Mouse (Mus musculus) right cerebral cortex, postnatal 10 days (tissue): Measurements from ENCODE around the gene Slc15a1.
A peak's percentile ranks its signal among the peaks of the same experiment; 100 is the strongest.

Source experiments
- DNase-seq, 2 experiments: peaks; one replicate each; pipeline ENCODE4 v3.0.0; 2021; ENCODE audit warnings: low spot score in 2 of 2

The Slc15a1 gene

DNA sequence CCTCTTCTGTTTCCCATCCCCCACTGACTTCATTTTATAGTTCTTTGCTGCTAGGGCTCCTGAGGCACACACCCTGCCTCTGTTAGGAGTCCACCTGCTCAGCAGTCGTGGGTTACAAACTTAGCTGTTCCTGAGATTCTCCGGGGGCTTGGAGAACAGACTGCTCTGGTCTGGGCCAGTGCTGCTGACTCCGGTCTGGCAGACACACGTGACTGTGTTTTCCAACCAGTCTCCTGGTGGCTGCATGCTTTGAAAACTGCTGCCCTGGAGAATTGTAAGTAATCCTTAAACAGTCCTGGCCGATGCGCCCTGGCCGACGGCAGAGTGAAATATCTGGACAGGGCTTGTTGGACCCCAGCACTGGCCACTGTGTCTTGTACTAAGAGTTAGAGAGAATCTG lies 12.7 kb downstream of the Slc15a1 start:
- DNase-seq: no peak

DNA sequence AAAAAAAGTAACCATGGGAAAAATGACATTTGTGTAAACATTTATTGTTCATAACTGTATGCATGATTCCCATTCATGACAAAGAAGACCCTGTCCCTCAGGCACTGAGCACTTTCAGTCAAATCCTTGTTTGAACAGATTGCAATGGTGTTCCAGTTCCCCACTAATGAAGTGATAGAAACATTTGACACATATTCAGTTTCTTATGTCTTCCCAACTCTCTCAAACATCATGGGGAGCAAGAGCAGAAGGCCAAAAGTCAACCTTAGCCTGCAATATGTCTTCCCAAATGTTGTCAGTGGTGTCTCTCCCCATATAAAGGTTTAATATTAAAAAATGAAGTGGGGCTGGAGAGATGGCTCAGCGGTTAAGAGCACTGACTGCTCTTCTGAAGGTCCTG lies 19.3 kb downstream of the Slc15a1 start:
- no peak for DNase-seq

DNA sequence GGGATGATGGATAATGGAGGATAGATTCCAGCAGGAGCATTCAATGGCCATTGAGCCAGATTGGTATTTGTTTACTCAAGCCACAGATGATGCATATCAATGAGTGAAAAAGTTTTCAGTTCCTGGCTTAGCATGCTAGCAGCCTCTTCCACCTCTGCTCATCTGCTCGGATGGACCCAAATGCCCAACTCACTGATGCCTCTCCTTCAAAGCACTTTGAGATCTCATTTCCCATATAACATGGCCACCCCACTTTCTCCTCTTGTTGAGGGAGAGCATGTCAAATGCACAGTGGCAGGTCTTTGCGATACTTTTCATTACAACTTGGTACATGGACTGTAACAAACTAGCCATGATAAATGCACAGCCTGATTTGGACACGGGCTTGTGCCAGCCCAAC lies 20.6 kb downstream of the Slc15a1 start:
- DNase-seq: no peak

DNA sequence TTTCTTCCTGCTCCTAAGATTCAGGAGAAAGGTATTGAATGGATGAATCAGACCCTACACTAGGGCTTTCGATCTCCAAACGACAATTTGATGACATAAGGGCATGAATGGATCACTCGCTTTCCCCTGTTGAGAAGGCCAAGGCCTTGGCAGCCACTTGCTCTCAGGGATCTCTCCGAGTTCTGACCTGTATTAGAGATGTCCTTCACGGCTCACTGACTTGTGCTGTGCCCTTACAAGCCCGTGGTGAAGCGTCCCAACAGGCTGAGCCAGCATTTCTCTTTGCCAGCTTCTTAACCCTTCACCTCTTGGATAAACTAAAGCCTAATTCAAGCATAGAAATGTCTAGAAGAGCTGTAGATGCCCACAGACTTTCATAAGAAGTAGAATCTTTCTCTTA lies 22.9 kb downstream of the Slc15a1 start:
- no peak for DNase-seq

DNA sequence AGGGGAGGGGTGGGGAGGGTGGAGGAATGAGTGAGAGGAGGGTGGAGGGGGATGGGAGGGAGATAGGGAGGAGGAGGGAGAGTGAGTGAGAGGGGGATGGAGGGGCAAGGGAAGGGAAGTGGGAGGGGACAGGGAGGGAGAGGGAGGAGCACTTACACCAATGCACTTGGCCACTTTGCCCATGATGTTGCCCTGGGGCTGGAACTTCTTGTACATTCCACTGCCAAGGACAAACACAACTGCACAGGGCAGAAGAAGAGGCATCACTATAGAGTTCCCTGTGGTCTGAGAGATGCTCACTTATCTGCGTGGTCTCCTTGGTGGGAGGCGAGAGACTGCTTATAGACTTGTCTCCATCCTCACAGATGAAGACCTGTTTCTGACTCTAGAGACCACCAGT lies 23.5 kb downstream of the Slc15a1 start:
- DNase-seq: no peak

DNA sequence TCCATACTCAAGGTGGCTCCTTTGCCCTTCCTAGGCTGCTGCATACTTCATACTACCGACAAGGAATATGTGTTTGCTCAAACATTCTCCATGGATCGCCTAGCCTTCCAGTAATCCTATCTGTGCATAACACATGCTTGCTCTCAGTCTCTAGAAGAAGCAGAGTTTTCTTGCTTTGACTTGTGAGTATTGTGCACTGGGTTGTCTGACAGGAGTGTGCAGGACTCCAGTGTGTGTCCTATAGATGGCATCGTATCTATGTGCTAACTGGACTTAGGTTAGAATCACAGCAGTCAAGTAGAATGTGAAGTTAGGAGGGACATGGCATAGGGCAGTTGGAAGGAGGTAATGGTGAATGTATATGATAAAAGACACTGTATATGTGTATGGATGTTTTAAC lies 26.0 kb downstream of the Slc15a1 start:
- DNase-seq: no peak

DNA sequence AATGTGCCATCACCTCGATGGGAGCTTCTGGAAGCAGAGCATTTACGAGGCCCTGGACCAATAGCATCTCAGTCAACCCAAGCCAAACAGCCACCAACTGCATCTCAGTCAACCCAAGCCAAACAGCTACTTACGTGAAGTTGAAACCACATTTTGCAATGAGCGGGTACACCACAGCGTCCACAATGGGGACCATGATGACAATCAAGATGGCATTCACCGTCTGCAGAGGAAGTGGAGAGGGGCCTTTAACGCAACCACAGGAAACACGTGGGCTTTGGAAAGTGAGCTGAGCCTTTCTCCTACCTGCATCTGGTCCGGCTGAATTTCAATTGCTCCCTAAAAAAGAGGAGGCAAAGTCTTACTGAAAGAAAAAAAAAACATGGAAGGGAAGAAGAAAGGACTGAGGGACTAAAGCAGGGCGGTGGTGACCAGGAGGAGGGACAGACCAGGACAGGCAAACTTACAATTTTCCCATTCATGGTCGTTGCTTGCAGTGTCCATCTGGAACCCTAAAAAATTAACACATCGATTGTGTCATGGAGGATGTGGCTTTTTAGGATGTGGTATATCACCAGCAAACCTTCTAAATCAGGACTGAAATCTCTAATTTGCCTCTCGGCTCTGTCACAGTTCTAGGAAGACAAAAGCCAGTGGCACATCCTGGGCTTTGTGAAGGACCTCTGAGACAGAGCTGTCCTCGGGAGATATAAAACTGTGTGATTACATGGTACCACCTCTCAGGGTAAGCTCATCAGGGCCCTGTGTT lies 26.9 kb downstream of the Slc15a1 start:
- no peak for DNase-seq

DNA sequence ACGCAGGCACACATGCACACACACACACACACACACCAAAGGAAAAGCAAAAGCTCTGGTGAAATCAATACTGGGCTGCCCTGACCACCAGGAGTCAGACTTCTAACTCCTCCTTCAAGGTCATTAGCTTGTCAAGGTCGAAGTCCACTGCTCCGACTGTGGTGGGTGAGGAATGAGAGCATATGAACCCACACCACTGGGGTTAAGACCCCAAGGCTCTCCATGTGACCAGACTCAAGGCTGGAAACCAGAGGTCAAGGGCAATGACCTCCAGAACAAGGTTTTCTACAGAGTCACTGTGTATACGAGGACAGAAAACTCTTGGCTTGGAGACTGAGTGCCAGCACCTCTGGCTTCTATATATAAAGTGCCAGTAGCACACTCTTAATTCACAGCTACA lies 31.2 kb downstream of the Slc15a1 start:
- no peak for DNase-seq

DNA sequence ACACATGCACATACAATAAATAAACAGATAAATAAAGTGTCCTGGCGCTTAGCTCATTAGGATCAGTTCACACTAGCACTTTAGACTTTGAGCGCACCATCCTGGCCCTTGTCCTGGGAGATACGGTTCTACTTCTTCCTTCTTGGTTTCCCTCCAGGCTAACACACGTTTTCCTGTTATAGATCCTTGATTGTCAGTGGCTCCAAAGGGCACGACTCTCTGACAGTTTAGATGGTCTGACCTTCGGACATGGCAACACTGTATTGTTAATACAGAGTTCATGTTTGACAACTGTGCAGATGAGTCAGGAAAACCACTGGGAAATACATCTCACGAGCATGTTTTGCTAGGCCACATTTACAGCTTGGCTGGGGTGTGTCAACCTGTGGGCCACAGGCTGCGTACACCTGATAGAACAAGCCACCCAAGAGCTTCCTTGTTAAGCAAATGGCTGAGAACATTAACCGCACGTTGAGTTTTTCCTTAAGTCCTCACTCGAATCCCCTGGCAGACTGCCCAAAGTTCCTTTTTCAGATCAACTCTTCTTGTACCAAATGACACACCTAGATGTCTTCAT lies 33.4 kb downstream of the Slc15a1 start:
- no peak for DNase-seq

DNA sequence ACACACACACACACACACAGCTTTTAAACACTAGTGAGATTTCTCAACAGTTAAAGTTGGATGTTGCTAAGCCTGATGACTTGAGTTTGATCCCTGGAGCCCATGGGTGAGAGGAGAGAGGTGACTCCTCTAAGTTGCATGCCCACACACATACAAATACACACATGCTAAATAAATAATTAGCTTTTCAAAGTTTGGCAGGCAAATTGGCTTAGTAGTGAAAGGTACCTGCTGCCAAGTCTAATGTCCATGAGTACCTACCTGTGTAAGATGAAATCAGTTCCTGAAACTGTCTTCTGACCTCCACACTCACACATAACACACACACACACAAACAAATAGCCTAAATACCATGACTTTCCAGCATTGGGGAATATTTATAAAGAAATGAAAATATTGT lies 35.5 kb downstream of the Slc15a1 start:
- DNase-seq: no peak

DNA sequence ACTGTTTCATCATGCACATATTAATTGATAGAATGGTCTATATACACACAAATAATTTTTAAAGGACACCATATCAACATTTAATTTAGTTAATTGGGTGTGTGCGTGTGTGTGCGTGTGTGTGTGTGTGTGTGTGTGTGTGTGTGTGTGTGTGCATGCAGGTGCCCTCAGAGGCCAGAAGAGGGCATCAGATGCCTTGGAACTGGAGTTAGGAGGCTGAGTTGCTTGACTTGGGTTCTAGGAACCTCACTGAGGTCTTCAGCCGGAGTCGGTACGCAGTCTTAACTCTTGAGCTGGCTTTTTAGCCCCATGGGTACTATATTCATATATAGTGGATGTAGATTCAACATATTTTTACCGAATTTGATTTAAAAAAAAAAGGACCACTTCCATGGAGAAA lies 37.4 kb downstream of the Slc15a1 start:
- no peak for DNase-seq

DNA sequence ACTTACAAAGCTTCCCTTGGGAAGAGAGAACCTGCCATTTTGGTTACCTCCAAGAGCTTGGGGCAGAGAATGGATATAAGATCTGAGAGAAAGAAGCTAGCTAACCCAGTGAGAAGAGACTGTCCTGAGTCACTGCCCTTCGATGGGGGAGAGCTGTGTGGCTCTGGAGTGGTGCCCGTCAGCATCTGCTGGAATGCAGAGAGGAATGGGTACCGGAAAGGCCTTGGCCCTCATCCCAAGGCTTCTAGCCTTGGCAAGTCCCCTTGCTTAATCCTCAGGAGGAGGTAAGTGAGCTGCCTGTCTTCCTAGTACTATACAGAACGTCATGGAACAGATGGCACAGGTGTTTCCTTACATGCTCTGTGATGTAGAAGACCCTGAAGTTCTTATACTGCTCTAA lies 38.6 kb downstream of the Slc15a1 start:
- no peak for DNase-seq

DNA sequence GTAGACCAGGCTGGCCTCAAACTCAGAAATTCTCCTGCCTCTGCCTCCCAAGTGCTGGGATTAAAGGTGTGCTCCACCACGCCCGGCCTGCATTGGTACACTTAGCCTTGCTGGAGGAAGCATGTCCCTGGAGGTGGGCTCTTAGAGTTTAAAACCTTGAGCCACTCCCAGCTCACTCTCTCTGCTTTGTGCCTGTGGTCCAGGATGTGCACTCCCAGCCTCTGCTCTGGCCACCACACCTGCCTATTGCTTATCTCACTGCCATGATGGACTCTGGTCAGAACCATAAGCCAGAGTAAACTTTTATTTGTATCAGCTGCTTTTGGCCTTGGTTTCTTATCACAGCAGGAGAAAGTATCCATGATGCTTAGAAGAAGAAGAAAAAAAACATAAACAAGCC lies 40.7 kb downstream of the Slc15a1 start:
- DNase-seq: no peak

DNA sequence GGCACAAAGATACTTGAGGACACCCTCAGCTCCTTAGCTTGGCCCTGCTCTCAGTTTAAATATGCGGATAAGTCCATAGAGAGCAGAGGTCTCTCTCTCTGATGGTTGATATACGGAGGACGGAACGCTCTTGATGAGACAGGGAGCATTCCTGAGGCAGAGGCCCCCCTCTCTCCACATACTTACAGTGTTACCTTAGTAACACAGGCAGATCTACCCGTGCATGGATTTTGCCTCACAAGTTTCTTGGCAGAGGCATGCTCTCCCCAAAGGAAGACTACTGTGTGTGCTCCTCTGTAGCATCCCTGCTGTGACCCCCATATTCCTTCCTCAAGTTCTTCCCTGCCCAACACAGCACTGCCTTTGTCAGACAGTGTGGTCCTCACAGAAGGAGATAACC lies 42.3 kb downstream of the Slc15a1 start:
- no peak for DNase-seq

DNA sequence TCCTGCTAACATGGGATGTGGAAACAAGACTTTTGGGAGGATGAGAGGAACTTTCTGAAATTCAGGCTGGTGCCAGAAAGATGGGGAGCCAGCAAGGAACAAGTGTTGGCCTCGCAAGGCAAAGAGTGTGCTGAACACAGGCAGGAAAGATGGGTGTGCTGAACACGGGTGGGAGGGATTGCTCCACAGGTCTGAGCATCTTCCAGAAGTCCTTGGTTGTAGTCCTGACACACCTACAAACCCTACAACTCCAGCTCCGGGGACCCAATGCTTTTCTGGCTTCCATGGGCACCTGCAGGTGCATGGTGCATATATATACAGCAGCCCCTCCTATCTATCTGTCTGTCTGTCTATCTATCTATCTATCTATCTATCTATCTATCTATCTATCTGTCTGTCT lies 44.1 kb downstream of the Slc15a1 start:
- no peak for DNase-seq

DNA sequence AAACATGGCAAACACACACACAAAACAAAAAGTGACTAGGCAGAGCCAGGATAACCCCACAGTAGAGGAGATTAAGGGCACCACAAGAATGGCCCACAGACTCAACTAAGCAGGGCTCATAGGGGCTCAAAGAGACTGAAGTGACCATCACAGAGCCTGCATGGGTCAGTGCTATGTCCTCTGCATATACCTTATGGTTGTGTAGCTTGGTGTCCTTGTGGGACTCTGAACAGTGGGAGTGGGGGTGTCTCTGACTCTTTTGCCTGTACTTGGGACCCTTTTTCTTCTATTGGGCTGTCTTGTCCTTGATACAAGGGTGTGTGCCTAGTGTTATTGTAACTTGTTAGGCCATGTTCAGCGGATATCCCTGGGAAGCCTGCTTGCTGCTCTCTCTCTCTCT lies 46.5 kb downstream of the Slc15a1 start:
- DNase-seq: no peak

DNA sequence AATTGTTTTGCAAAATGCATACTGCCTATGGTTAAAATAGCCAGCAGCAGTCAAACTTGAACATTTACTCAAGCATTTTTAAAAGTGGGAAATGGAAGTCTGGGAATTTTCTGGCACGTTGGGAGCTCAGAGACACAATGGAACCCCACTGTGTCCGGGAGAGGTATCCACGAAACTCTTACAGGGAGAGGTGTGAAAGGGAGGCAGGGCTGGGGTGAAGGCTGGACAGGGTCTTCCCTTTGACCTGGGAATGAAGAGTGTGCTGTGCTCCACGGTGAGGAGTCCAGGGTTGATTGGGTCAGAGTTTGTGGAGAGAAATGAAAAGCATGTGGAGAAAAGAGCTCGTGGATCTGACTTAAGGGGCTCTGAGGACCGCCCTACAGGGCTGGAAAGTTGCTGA lies 47.5 kb downstream of the Slc15a1 start:
- DNase-seq: no peak

DNA sequence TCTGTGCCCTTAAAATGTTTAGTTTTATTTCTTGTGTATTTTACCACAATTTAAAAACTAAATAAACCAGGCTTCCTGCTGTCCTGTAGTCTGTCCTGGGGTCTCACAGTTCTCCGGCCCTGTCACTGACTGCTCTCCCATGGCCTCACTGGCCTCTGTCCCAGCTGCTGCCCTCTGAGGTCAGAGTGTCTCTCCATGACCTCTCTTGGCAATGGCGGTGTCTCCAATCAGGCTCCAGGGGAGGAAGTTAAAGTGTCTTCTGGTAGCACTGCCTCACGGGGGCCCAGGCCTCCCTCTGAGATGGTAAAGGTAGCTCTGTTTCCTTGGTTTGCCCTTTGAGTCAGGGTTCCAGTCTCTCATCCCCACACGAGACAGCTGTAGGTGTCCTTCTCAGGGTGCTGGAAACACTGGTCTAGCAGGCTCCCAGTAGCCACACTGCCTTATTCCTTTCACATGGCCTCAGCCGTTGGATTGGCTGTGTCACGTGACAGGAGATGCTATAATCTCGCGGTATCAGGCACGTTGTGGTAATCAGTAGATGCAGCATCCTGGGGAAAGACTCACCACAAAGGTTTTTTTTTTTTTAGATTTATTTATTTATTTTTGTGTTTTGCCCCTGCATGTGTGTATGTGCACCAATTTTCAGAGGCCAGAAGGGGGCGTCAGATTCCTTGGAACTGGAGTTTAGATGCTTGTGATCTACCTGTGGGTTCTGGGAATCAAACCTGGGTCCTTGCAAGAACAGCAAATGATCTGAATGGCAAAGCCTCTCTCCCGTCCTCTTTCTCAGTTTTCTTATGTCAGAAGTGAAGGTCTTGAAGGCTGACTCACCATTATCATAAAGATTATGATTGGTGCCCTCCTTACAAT lies 48.4 kb downstream of the Slc15a1 start:
- DNase-seq: no peak

DNA sequence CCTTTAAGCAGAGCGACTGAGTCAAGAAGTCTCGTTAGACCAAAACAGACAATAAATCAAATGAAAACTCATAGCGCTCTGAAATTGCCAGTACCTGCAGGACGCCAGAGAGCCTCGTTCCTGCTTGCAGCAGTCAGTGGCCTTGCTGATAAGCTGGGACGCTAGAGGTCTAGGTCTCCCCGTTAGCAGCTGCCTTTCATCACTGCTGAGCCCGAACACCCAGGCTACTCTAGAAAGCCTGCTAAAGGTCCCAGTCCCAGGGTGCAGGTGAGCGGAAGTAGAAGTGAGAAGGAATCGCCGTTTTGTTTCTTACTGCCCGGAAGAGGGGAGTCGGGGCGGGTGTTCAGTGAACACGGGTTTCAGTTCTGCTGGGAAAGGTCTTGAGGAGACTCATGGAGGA lies 49.1 kb downstream of the Slc15a1 start:
- no peak for DNase-seq

DNA sequence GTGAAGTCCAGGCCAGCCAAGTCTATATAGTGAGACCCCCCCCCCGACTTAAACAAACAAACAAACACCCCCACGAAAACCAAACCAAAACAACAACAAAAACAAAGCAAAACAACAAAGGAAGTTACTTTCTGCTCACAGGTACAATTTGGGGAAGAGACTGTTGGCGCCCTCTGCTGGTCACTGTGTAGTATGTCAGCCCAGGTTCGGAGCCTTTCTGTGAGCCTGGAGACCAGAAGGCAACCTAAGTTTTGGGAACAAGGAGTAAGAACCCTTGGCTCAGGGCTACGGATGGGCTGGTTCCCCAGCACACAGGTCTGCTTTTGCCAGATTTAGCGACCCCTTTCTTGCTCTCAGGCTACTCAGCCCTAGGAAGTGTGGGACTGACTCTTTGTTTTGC lies 49.5 kb downstream of the Slc15a1 start:
- DNase-seq: peak; percentile 51 to 73

DNA sequence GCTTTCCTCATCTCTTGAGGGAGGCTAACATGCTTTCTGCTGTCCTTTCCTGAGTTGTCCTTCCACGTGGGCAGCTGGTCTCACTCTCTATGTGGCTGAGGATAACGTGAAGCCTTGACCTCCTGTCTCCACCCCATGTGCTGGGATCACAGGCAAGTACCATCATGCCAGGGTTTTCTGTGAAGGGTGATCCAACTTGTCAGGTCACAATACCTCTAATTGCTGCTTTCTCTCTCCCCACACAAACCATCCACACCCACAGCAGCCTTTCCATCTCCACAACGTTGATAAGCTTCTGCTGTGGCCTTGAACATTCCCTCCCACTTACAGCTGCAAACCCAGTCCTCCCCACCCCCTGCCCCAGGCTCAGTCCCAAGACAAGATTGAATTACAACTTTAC lies 51.9 kb downstream of the Slc15a1 start:
- DNase-seq: no peak

DNA sequence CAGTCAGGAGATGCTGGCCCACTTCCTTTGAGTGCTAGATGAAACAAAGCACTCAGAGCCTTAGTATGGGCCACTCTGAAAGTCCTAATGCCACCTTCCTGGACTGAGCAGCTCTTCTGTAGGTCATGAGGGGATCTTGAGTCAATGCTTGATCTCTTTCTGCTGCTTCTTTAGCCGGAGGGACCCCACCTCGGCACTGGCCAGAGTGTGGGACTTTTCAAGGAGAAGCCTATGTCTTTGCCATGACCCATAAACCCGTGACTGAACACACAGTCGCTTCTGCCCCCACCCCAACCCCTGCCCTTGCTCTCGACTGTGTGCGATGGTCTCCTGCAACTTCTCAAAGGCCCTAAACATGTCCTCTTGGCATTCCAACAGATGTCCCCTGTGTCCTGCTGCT lies 52.8 kb downstream of the Slc15a1 start:
- DNase-seq: no peak

DNA sequence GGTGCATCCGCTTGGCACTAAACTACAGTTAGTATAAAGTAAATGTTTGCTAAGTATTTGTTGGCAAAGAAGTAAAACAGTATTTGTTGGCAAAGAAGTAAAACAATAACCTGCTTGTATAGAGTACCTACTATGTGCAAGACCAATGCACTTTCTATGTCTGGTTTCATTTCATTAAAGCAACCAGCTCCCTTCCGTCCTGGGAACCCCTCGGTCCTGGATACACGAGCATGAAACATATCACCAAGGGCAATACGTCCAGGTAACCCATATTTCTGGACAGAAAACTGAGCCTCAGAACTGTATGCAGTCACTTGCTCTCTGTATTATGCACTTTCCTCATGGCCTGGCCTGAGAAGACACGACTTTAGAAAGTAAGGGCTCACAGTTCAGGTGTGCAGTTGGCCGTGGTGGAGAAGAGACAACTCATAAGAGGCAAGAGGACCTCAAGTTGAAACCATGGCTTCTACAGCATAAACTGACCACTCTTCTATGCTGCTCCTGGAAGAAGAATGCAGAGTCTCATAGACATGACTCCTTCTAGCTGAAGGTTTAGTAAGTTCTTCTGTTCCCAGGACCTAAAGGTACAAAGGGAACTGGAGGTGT lies 53.5 kb downstream of the Slc15a1 start:
- no peak for DNase-seq
